Mouse (Mus musculus) spleen, postnatal 0 days (tissue): ENCODE data around the gene 4921524J17Rik. TPM values are rescaled to one million over a fixed set of nuclear protein-coding genes. Genes with fewer than 3 reads are reported as not detected.

Experiments
- polyA plus RNA-seq: library from polyadenylated mRNA; unstranded; fragments of >200 nt; fragmentation: Nextera tagmentation; extraction: Ambion mirVana; gene quantifications from 2 replicates; pipeline ENCODE4 v1.2.1, GENCODE M21; 2015

The 4921524J17Rik gene
- polyA plus RNA-seq: 25.1 and 26.2 TPM in 2 replicates

GRCm38 (mm10) chr8:85432168-85433016 lies at the start of gene 4921524J17Rik:
4921524J17Rik (minus strand) TSS chr8:85432833.

GRCm38 (mm10) chr8:85386205-85386604 lies 46.4 kb downstream of the 4921524J17Rik start, which contains the start of gene Mylk3:
Mylk3 (minus strand) TSS chr8:85386345.

Other genes starting within 250 kb of the 4921524J17Rik start
- gene Olfr371, start 206.8 kb downstream of the 4921524J17Rik start, polyA plus RNA-seq: not detected in 2 replicates
- gene Orc6, start 133.2 kb downstream of the 4921524J17Rik start, polyA plus RNA-seq: 118 and 132 TPM in 2 replicates
- 83.0 and 83.2 TPM in 2 replicates for gene Vps35, start 133.0 kb downstream of the 4921524J17Rik start, polyA plus RNA-seq
- 75.1 and 79.7 TPM in 2 replicates for gene Mylk3, start 46.5 kb downstream of the 4921524J17Rik start, polyA plus RNA-seq
- 1.5 and 1.8 TPM in 2 replicates for gene Gpt2, start 59.7 kb upstream of the 4921524J17Rik start, polyA plus RNA-seq
- gene Dnaja2, start 122.5 kb upstream of the 4921524J17Rik start, polyA plus RNA-seq: 74.2 and 78.6 TPM in 2 replicates